21 mouse cellular contexts compared by ENCODE assay signal in genomic region chr16:20604705-20605104, GRCm38 (mm10). TPM values are rescaled to one million over a fixed set of nuclear protein-coding genes. Genes with fewer than 3 reads are reported as not detected.
DNase-seq lines count a peak whose midpoint lies in the region; ATAC-seq and TF ChIP-seq lines count a peak whose summit lies in the region.
"Had no signal": no experiment of that assay in that cellular context is flagged by ENCODE, and none has a peak within 500 bp of the region (broad histone marks: within the 10 kb centered on the region; RNA-seq: fewer than 3 reads in every experiment).

No protein-coding gene starts in this region.

- no peak for DNase-seq in forebrain, embryonic 10.5 days (ENCODE audit: extremely low spot score, low spot score)
- DNase-seq in limb, embryonic 14.5 days (ENCODE audit: low spot score), result peak; percentile 78
- no peak for DNase-seq in limb, embryonic 10.5 days (ENCODE audit: low spot score)
- DNase-seq in brain, adult 2 months (ENCODE audit: low read depth, low spot score), result peak; percentile 21
- no peak for DNase-seq in embryo, embryonic 10.5 days (ENCODE audit: low spot score)
- DNase-seq in frontal cortex, postnatal 36 days (ENCODE audit: low spot score in 2 of 2), result no peak
- DNase-seq: adrenal gland, postnatal 25 days; B cell, adult 2 months; cerebellum, adult 9-10 months; embryo, embryonic 11 days; heart, adult 2 months; layer of hippocampus, postnatal 36 days; right cerebral cortex, postnatal 4 days; thymus, postnatal 36 days had no signal

- peaks cover 39% of the 10 kb centered on the region for H3K36me3 ChIP-seq in forebrain, embryonic 15.5 days
- H3K36me3 ChIP-seq in forebrain, embryonic 10.5 days (replicated peaks), result peaks cover 56% of the 10 kb centered on the region
- peaks cover 39% of the 10 kb centered on the region for H3K36me3 ChIP-seq in limb, embryonic 14.5 days (ENCODE audit: control insufficient read depth, insufficient read depth, low read length)
- H3K36me3 ChIP-seq in limb, embryonic 10.5 days, result peaks cover 56% of the 10 kb centered on the region
- H3K36me3 ChIP-seq in forebrain, embryonic 16.5 days (ENCODE audit: control insufficient read depth, insufficient read depth), result peaks cover 11% of the 10 kb centered on the region; the same call in 1 of the 2 replicates

- TF ChIP-seq POLR2A in limb, embryonic 14.5 days (IDR thresholded peaks at IDR 0.05; ENCODE audit: borderline replicate concordance, extremely low read depth, insufficient read depth, insufficient read length), result no peak

- 0 out of 2 replicates have a peak, but pooled peaks have one; percentile 34 for ATAC-seq in forebrain, embryonic 15.5 days (replicated peaks)
- ATAC-seq in limb, embryonic 14.5 days (ENCODE audit: low FRiP score, low read depth), result peak; percentile 38; the same call in 1 of the 2 replicates
- ATAC-seq in forebrain, embryonic 16.5 days, result peak; percentile 32; the same call in 1 of the 2 replicates
- ATAC-seq: liver, embryonic 12.5 days had no signal

- H3K9ac ChIP-seq in forebrain, embryonic 15.5 days (replicated peaks), result no peak overlapping the region
- H3K9ac ChIP-seq in limb, embryonic 14.5 days (ENCODE audit: low read depth, low read length, severe bottlenecking), result 0 out of 2 replicates have a peak overlapping the region, but pooled peaks have one; percentile 12
- no peak overlapping the region for H3K9ac ChIP-seq in forebrain, embryonic 16.5 days (replicated peaks; ENCODE audit: low read depth, low read length)
- H3K9ac ChIP-seq: heart, embryonic 15.5 days; liver, embryonic 12.5 days; lung, embryonic 15.5 days had no signal

- no peak overlapping the region; the same call in 1 of the 2 replicates for H3K27ac ChIP-seq in forebrain, embryonic 15.5 days (replicated peaks)
- H3K27ac ChIP-seq in forebrain, embryonic 10.5 days, result no peak overlapping the region
- no peak overlapping the region for H3K27ac ChIP-seq in limb, embryonic 14.5 days (replicated peaks; ENCODE audit: low read depth, low read length)
- no peak overlapping the region for H3K27ac ChIP-seq in limb, embryonic 10.5 days
- no peak overlapping the region for H3K27ac ChIP-seq in forebrain, embryonic 16.5 days (ENCODE audit: low read length)
- H3K27ac ChIP-seq: heart, adult 2 months; heart, embryonic 15.5 days; kidney, postnatal 0 days; liver, embryonic 12.5 days; lung, embryonic 15.5 days had no signal

- H3K4me3 ChIP-seq in forebrain, embryonic 15.5 days, result no peak overlapping the region
- no peak overlapping the region for H3K4me3 ChIP-seq in forebrain, embryonic 10.5 days
- no peak overlapping the region for H3K4me3 ChIP-seq in limb, embryonic 14.5 days (replicated peaks; ENCODE audit: low read length)
- no peak overlapping the region for H3K4me3 ChIP-seq in limb, embryonic 10.5 days
- H3K4me3 ChIP-seq in forebrain, embryonic 16.5 days (replicated peaks; ENCODE audit: low read length), result no peak overlapping the region
- H3K4me3 ChIP-seq: heart, adult 2 months; heart, embryonic 15.5 days; liver, embryonic 12.5 days; lung, embryonic 15.5 days had no signal

- no peak overlapping the region for H3K4me2 ChIP-seq in forebrain, embryonic 15.5 days (replicated peaks)
- H3K4me2 ChIP-seq in limb, embryonic 14.5 days (replicated peaks; ENCODE audit: low read depth, low read length, severe bottlenecking), result no peak overlapping the region
- no peak overlapping the region for H3K4me2 ChIP-seq in forebrain, embryonic 16.5 days (ENCODE audit: low read length)
- H3K4me2 ChIP-seq: heart, embryonic 15.5 days; liver, embryonic 12.5 days; lung, embryonic 15.5 days had no signal

- no peaks in the 10 kb centered on the region for H3K27me3 ChIP-seq in forebrain, embryonic 15.5 days
- H3K27me3 ChIP-seq in forebrain, embryonic 10.5 days (ENCODE audit: poor library complexity, severe bottlenecking), result no peaks in the 10 kb centered on the region
- no peaks in the 10 kb centered on the region for H3K27me3 ChIP-seq in limb, embryonic 14.5 days (ENCODE audit: control insufficient read depth, insufficient read depth, low read length)
- H3K27me3 ChIP-seq in limb, embryonic 10.5 days (ENCODE audit: low read depth, poor library complexity, severe bottlenecking), result no peaks in the 10 kb centered on the region
- H3K27me3 ChIP-seq in forebrain, embryonic 16.5 days (replicated peaks; ENCODE audit: control insufficient read depth, insufficient read depth, low read length), result no peaks in the 10 kb centered on the region
- H3K27me3 ChIP-seq: lung, embryonic 15.5 days had no signal

- WGBS in forebrain, embryonic 15.5 days, result 43% methylated on average over 9 of the region's 9 CpGs
- 89% methylated on average over 9 of the region's 9 CpGs for WGBS in forebrain, embryonic 10.5 days
- 53% methylated on average over 9 of the region's 9 CpGs for WGBS in limb, embryonic 14.5 days
- 89% methylated on average over 9 of the region's 9 CpGs for WGBS in limb, embryonic 10.5 days
- 41% methylated on average over 9 of the region's 9 CpGs for WGBS in forebrain, embryonic 16.5 days

- peaks cover 11% of the 10 kb centered on the region for H3K4me1 ChIP-seq in forebrain, embryonic 15.5 days
- H3K4me1 ChIP-seq in forebrain, embryonic 10.5 days, result peaks cover 14% of the 10 kb centered on the region
- H3K4me1 ChIP-seq in limb, embryonic 14.5 days (ENCODE audit: control insufficient read depth, insufficient read depth, low read length), result 0 out of 2 replicates have a peak, but pooled peaks cover 2% of the 10 kb centered on the region
- H3K4me1 ChIP-seq in limb, embryonic 10.5 days, result peaks cover 11% of the 10 kb centered on the region
- peaks cover 5% of the 10 kb centered on the region for H3K4me1 ChIP-seq in forebrain, embryonic 16.5 days (replicated peaks; ENCODE audit: control insufficient read depth, insufficient read depth, low read length)

- no peaks in the 10 kb centered on the region for H3K9me3 ChIP-seq in forebrain, embryonic 15.5 days
- no peaks in the 10 kb centered on the region for H3K9me3 ChIP-seq in forebrain, embryonic 10.5 days
- no peaks in the 10 kb centered on the region for H3K9me3 ChIP-seq in limb, embryonic 14.5 days (ENCODE audit: control insufficient read depth, low read length)
- no peaks in the 10 kb centered on the region for H3K9me3 ChIP-seq in limb, embryonic 10.5 days (replicated peaks)
- H3K9me3 ChIP-seq in forebrain, embryonic 16.5 days (ENCODE audit: control insufficient read depth, low read length), result no peaks in the 10 kb centered on the region
- H3K9me3 ChIP-seq: heart, embryonic 15.5 days; liver, embryonic 12.5 days; lung, embryonic 15.5 days had no signal

RNA-seq across cellular contexts. Expression of gene Eef1akmt4, which starts 6.7 kb away (rescaled TPM):
- 16.3 and 18.9 TPM in 2 replicates for polyA plus RNA-seq in forebrain, embryonic 15.5 days (2015; fragmentation: Nextera tagmentation; extraction: Ambion mirVana)
- 43.3 and 44.1 TPM in 2 replicates for polyA plus RNA-seq in forebrain, embryonic 10.5 days (2016; fragmentation: Nextera tagmentation; extraction: Ambion mirVana)
- polyA plus RNA-seq in limb, embryonic 14.5 days (2012; rRNA removed), result 28.0 and 33.0 TPM in 2 replicates
- 38.8 and 44.1 TPM in 2 replicates for polyA plus RNA-seq in limb, embryonic 14.5 days (2014; fragmentation: Nextera tagmentation; extraction: Ambion mirVana)
- 48.1 and 56.1 TPM in 2 replicates for polyA plus RNA-seq in limb, embryonic 10.5 days (2016; fragmentation: Nextera tagmentation; extraction: Ambion mirVana)
- 15.4 and 16.4 TPM in 2 replicates for polyA plus RNA-seq in forebrain, embryonic 16.5 days (2015; fragmentation: Nextera tagmentation; extraction: Ambion mirVana)

RNA-seq across cellular contexts. Expression of gene Gm49333, which starts 6.7 kb away (rescaled TPM):
- not detected in 2 replicates for polyA plus RNA-seq in forebrain, embryonic 15.5 days (2015; fragmentation: Nextera tagmentation; extraction: Ambion mirVana)
- not detected in 2 replicates for polyA plus RNA-seq in forebrain, embryonic 10.5 days (2016; fragmentation: Nextera tagmentation; extraction: Ambion mirVana)
- polyA plus RNA-seq in limb, embryonic 14.5 days (2012; rRNA removed), result not detected in 2 replicates
- polyA plus RNA-seq in limb, embryonic 14.5 days (2014; fragmentation: Nextera tagmentation; extraction: Ambion mirVana), result not detected in 2 replicates
- not detected in 2 replicates for polyA plus RNA-seq in limb, embryonic 10.5 days (2016; fragmentation: Nextera tagmentation; extraction: Ambion mirVana)
- not detected in 2 replicates for polyA plus RNA-seq in forebrain, embryonic 16.5 days (2015; fragmentation: Nextera tagmentation; extraction: Ambion mirVana)
- polyA plus RNA-seq: heart, embryonic 15.5 days; intestine, embryonic 14.5 days; kidney, postnatal 0 days; lung, embryonic 15.5 days had no signal

RNA-seq across cellular contexts. Expression of gene Alg3, which starts 6.8 kb away (rescaled TPM):
- polyA plus RNA-seq in forebrain, embryonic 15.5 days (2015; fragmentation: Nextera tagmentation; extraction: Ambion mirVana), result 30.5 and 34.0 TPM in 2 replicates
- polyA plus RNA-seq in forebrain, embryonic 10.5 days (2016; fragmentation: Nextera tagmentation; extraction: Ambion mirVana), result 61.9 and 62.6 TPM in 2 replicates
- polyA plus RNA-seq in limb, embryonic 14.5 days (2012; rRNA removed), result 27.4 and 43.5 TPM in 2 replicates
- polyA plus RNA-seq in limb, embryonic 14.5 days (2014; fragmentation: Nextera tagmentation; extraction: Ambion mirVana), result 43.0 and 43.6 TPM in 2 replicates
- polyA plus RNA-seq in limb, embryonic 10.5 days (2016; fragmentation: Nextera tagmentation; extraction: Ambion mirVana), result 54.5 and 62.4 TPM in 2 replicates
- 30.9 and 34.0 TPM in 2 replicates for polyA plus RNA-seq in forebrain, embryonic 16.5 days (2015; fragmentation: Nextera tagmentation; extraction: Ambion mirVana)

RNA-seq across cellular contexts. Expression of gene Vwa5b2, which starts 15.4 kb away (rescaled TPM):
- polyA plus RNA-seq in forebrain, embryonic 15.5 days (2015; fragmentation: Nextera tagmentation; extraction: Ambion mirVana), result 4.3 and 5.3 TPM in 2 replicates
- 0.84 and 0.97 TPM in 2 replicates for polyA plus RNA-seq in forebrain, embryonic 10.5 days (2016; fragmentation: Nextera tagmentation; extraction: Ambion mirVana)
- polyA plus RNA-seq in limb, embryonic 14.5 days (2012; rRNA removed), result 2.0 and 2.5 TPM in 2 replicates
- 0.22 and 1.1 TPM in 2 replicates for polyA plus RNA-seq in limb, embryonic 14.5 days (2014; fragmentation: Nextera tagmentation; extraction: Ambion mirVana)
- 0.30 and 0.46 TPM in 2 replicates for polyA plus RNA-seq in limb, embryonic 10.5 days (2016; fragmentation: Nextera tagmentation; extraction: Ambion mirVana)
- 5.4 and 7.3 TPM in 2 replicates for polyA plus RNA-seq in forebrain, embryonic 16.5 days (2015; fragmentation: Nextera tagmentation; extraction: Ambion mirVana)

RNA-seq across cellular contexts. Expression of gene Camk2n2, which starts 16.4 kb away (rescaled TPM):
- polyA plus RNA-seq in forebrain, embryonic 15.5 days (2015; fragmentation: Nextera tagmentation; extraction: Ambion mirVana), result 19.2 and 20.9 TPM in 2 replicates
- 2.4 and 2.5 TPM in 2 replicates for polyA plus RNA-seq in forebrain, embryonic 10.5 days (2016; fragmentation: Nextera tagmentation; extraction: Ambion mirVana)
- 4.3 and 5.9 TPM in 2 replicates for polyA plus RNA-seq in limb, embryonic 14.5 days (2012; rRNA removed)
- 1.0 and 1.1 TPM in 2 replicates for polyA plus RNA-seq in limb, embryonic 14.5 days (2014; fragmentation: Nextera tagmentation; extraction: Ambion mirVana)
- 0.50 and 0.79 TPM in 2 replicates for polyA plus RNA-seq in limb, embryonic 10.5 days (2016; fragmentation: Nextera tagmentation; extraction: Ambion mirVana)
- 18.8 and 22.5 TPM in 2 replicates for polyA plus RNA-seq in forebrain, embryonic 16.5 days (2015; fragmentation: Nextera tagmentation; extraction: Ambion mirVana)

Comparison
In these comparisons a context has a peak if more than half of its experiments do, and no peak if none do; other contexts are left out.
1. DNase-seq: peak in limb, embryonic 14.5 days (single experiment) and brain, adult 2 months (single experiment); none in forebrain, embryonic 10.5 days (single experiment), limb, embryonic 10.5 days (single experiment), embryo, embryonic 10.5 days (single experiment) and frontal cortex, postnatal 36 days (0 of 2).
2. Peak in every context shown above with its lines, with median percentiles within 50 percentile points of each other: ATAC-seq.